Mouse (Mus musculus) heart, adult 2 months (tissue): ENCODE results near the gene Scgb2a2. TPM values are rescaled to one million over a fixed set of nuclear protein-coding genes. Genes with fewer than 3 reads are reported as not detected.
A peak's percentile ranks its signal among the peaks of the same experiment; 100 is the strongest.
"Not testable (repeated sequence)": the region's sequence is repeated elsewhere in the genome, so short reads cannot be mapped to it uniquely, and the experiment has no call there.

Source experiments
- DNase-seq, 2 experiments: peaks; one replicate each; pipeline ENCODE4 v3.0.0; 2021
- H3K27ac ChIP-seq: fragments of 200-600 bp; 2 replicates; pipeline ENCODE4 v1.8.1; 2022
- H3K27me3 ChIP-seq: fragments of 200-500 bp; 2 replicates; pipeline ENCODE4 v1.6.1; 2012; ENCODE audit warnings: mild to moderate bottlenecking, low read length, inconsistent platforms, mixed read lengths; ENCODE audit not compliant: control insufficient read depth, insufficient read depth
- H3K36me3 ChIP-seq: fragments of 200-500 bp; 2 replicates; pipeline ENCODE4 v1.6.1; 2012; ENCODE audit warnings: low read length, inconsistent platforms; ENCODE audit not compliant: control insufficient read depth, insufficient read depth
- H3K4me1 ChIP-seq: fragments of 200-500 bp; 2 replicates; pipeline ENCODE4 v1.6.1; 2011; ENCODE audit warnings: low read length; ENCODE audit not compliant: control insufficient read depth, insufficient read depth
- H3K4me3 ChIP-seq: fragments of 200-600 bp; 2 replicates; pipeline ENCODE4 v1.8.1; 2022
- H3K79me2 ChIP-seq: fragments of 200-500 bp; replicated peaks from 2 replicates; pipeline ENCODE4 v1.6.1; 2012; ENCODE audit warnings: mild to moderate bottlenecking, inconsistent platforms, low read length, moderate library complexity, mixed read lengths; ENCODE audit not compliant: control insufficient read depth, insufficient read depth
- H3K9ac ChIP-seq: fragments of 200-500 bp; 2 replicates; pipeline ENCODE4 v1.6.1; 2012; ENCODE audit warnings: low read depth, mild to moderate bottlenecking, control low read depth, inconsistent platforms, low read length, mixed read lengths
- CTCF ChIP-seq: fragments of 200-600 bp; IDR thresholded peaks from 2 replicates; pipeline ENCODE4 v1.8.1; 2022; ENCODE audit warnings: antibody characterized with exemption, mild to moderate bottlenecking, moderate library complexity
- EP300 ChIP-seq: fragments of 200-500 bp; IDR thresholded peaks from 2 replicates; pipeline ENCODE4 v1.6.1; 2011; ENCODE audit warnings: low read depth, low read length, control low read depth; ENCODE audit not compliant: insufficient read depth
- POLR2A ChIP-seq: fragments of 200-500 bp; IDR thresholded peaks from 2 replicates; pipeline ENCODE4 v1.6.1; 2011; ENCODE audit warnings: mild to moderate bottlenecking, low read depth, low read length, control low read depth; ENCODE audit not compliant: insufficient read depth
- WGBS: fragments of 180-500 bp; shearing (Covaris S2); methylation state at CpG from one replicate; pipeline ENCODE4 v1.1.7; 2018; 5-methylcytosine and 5-hydroxymethylcytosine counted together
- intact Hi-C: fragments of 180-260 bp; cut with DNase I; formaldehyde crosslinking; loops from one replicate; pipeline ENCODE4 v1.15.1; 2025
- long read RNA-seq: library from polyadenylated mRNA; stranded (forward); transcript quantifications from one replicate; pipeline ENCODE4 v2.0.0, GENCODE M21; 2021
- polyA plus RNA-seq: library from polyadenylated mRNA; depleted of rRNA; stranded (reverse); fragments of >200 nt; gene quantifications from 2 replicates; pipeline ENCODE4 v1.2.3, GENCODE M21; 2012; rRNA removed
- total RNA-seq, 2 experiments: library from RNA; stranded (reverse); gene quantifications; 2 replicates each; pipeline ENCODE4 v1.2.3; 2021

The Scgb2a2 gene
- total RNA-seq (not detected), polyA plus RNA-seq (not detected in 2 replicates)
- long read RNA-seq, result 0 reads

GRCm38 (mm10) chr19:9847262-9847661 lies at the start of gene Scgb2a2:
Scgb2a2 (plus strand) TSS chr19:9847562.
- Histone ChIP-seq H3K4me1 (no peaks in the 10 kb centered on the region), H3K36me3 (no peaks in the 10 kb centered on the region), H3K27me3 (no peaks in the 10 kb centered on the region), H3K4me3 (no peak within 1 kb of the TSS), H3K9ac (no peak within 1 kb of the TSS), H3K27ac (no peak within 1 kb of the TSS), H3K79me2 (no peaks in the 10 kb centered on the region)
- 66% methylated on average over 2 of the region's 2 CpGs for WGBS
- no peak for DNase-seq
- TF ChIP-seq CTCF (no peak), POLR2A (no peak), EP300 (no peak)
- intact Hi-C loops, result no loop called here

- H3K27ac ChIP-seq, result peak overlapping the region; percentile 45; the same call in 1 of the 2 replicates
Measured at GRCm38 (mm10) chr19:9836581-9837340, 10.6 kb upstream of the Scgb2a2 start.

GRCm38 (mm10) chr19:9837341-9837715 lies 10.0 kb upstream of the Scgb2a2 start:
- H3K79me2 ChIP-seq, result no peaks in the 10 kb centered on the region
- H3K27me3 ChIP-seq, result no peaks in the 10 kb centered on the region
- no peak overlapping the region for H3K27ac ChIP-seq
- H3K9ac ChIP-seq, result no peak overlapping the region
- intact Hi-C loops, result no loop called here
- WGBS, result 54% methylated on average over 2 of the region's 2 CpGs
- no peaks in the 10 kb centered on the region for H3K4me1 ChIP-seq
- H3K36me3 ChIP-seq, result no peaks in the 10 kb centered on the region
- DNase-seq, result no peak
- no peak for TF ChIP-seq EP300
- TF ChIP-seq POLR2A, result no peak
- no peak for TF ChIP-seq CTCF
- H3K4me3 ChIP-seq, result no peak overlapping the region

More at GRCm38 (mm10) chr19:9836581-9837340, 10.6 kb upstream of the Scgb2a2 start:
- H3K27me3 ChIP-seq, H3K36me3 ChIP-seq, intact Hi-C loops, H3K4me1 ChIP-seq, H3K9ac ChIP-seq, H3K79me2 ChIP-seq: not testable (repeated sequence)
- WGBS, result 12% methylated on average over 20 of the region's 21 CpGs
- peak overlapping the region; percentile 29 for H3K4me3 ChIP-seq
- peak; percentile 64 for TF ChIP-seq CTCF
- peak; percentile 59 to 68 for DNase-seq

GRCm38 (mm10) chr19:9849368-9850075 lies 2.2 kb downstream of the Scgb2a2 start:
- H3K9ac ChIP-seq, H3K79me2 ChIP-seq, DNase-seq, H3K4me3 ChIP-seq, H3K4me1 ChIP-seq, intact Hi-C loops, H3K27me3 ChIP-seq, H3K27ac ChIP-seq, H3K36me3 ChIP-seq: not testable (repeated sequence)
- WGBS, result 57% methylated on average over 3 of the region's 3 CpGs

GRCm38 (mm10) chr19:9860821-9861220 lies 13.5 kb downstream of the Scgb2a2 start:
- H3K27me3 ChIP-seq, intact Hi-C loops, H3K27ac ChIP-seq, H3K36me3 ChIP-seq, DNase-seq, H3K79me2 ChIP-seq, H3K9ac ChIP-seq, H3K4me3 ChIP-seq, H3K4me1 ChIP-seq: not testable (repeated sequence)
- 94% methylated on average over 3 of the region's 3 CpGs for WGBS

GRCm38 (mm10) chr19:9864856-9865255 lies 17.5 kb downstream of the Scgb2a2 start:
- Histone ChIP-seq H3K27ac (no peak overlapping the region), H3K4me3 (no peak overlapping the region), H3K9ac (no peak overlapping the region), H3K36me3 (no peaks in the 10 kb centered on the region), H3K4me1 (no peaks in the 10 kb centered on the region), H3K79me2 (no peaks in the 10 kb centered on the region), H3K27me3 (no peaks in the 10 kb centered on the region)
- TF ChIP-seq POLR2A (no peak), CTCF (no peak), EP300 (no peak)
- DNase-seq, result no peak
- WGBS, result 70% methylated on average over 1 of the region's 1 CpGs
- intact Hi-C loops, result no loop called here
